Mouse (Mus musculus) cerebellum, adult 2 months (tissue): Measurements from ENCODE around the gene Scrn1. TPM values are rescaled to one million over a fixed set of nuclear protein-coding genes. Genes with fewer than 3 reads are reported as not detected.
A peak's percentile ranks its signal among the peaks of the same experiment; 100 is the strongest.

Experiments
- DNase-seq, 2 experiments: peaks; one replicate each; pipeline ENCODE4 v3.0.0; 2021
- H3K27ac ChIP-seq: fragments of 200-500 bp; 2 replicates; pipeline ENCODE4 v1.5.1; 2012; ENCODE audit warnings: low read length, control low read depth, inconsistent platforms; ENCODE audit not compliant: insufficient read depth
- H3K27me3 ChIP-seq: fragments of 200-500 bp; 2 replicates; pipeline ENCODE4 v1.6.1; 2012; ENCODE audit warnings: inconsistent platforms, mild to moderate bottlenecking, low read length, moderate library complexity; ENCODE audit not compliant: control insufficient read depth, insufficient read depth
- H3K4me1 ChIP-seq: fragments of 200-500 bp; 2 replicates; pipeline ENCODE4 v1.6.1; 2011; ENCODE audit warnings: low read length; ENCODE audit not compliant: control insufficient read depth, insufficient read depth
- H3K4me3 ChIP-seq: fragments of 200-500 bp; replicated peaks from 2 replicates; pipeline ENCODE3; 2011; ENCODE audit warnings: mild to moderate bottlenecking, low read depth, low read length, control low read depth; ENCODE audit not compliant: insufficient read depth
- CTCF ChIP-seq: fragments of 200-500 bp; IDR thresholded peaks from 2 replicates; pipeline ENCODE4 v1.5.1; 2011; ENCODE audit warnings: low read depth, mild to moderate bottlenecking, control low read depth, low read length, moderate library complexity, borderline replicate concordance; ENCODE audit not compliant: insufficient read depth
- POLR2A ChIP-seq: fragments of 200-500 bp; IDR thresholded peaks from 2 replicates; pipeline ENCODE4 v1.6.1; 2011; ENCODE audit warnings: low read length, control low read depth, borderline replicate concordance; ENCODE audit not compliant: insufficient read depth
- WGBS: fragments of 180-500 bp; shearing (Covaris S2); methylation state at CpG from one replicate; pipeline ENCODE4 v1.1.7; 2018; 5-methylcytosine and 5-hydroxymethylcytosine counted together
- polyA plus RNA-seq: library from polyadenylated mRNA; depleted of rRNA; stranded (reverse); fragments of >200 nt; gene quantifications from 2 replicates; pipeline ENCODE4 v1.2.3, GENCODE M21; 2012

The Scrn1 gene
- polyA plus RNA-seq, 1 experiment = 132 TPM

DNA sequence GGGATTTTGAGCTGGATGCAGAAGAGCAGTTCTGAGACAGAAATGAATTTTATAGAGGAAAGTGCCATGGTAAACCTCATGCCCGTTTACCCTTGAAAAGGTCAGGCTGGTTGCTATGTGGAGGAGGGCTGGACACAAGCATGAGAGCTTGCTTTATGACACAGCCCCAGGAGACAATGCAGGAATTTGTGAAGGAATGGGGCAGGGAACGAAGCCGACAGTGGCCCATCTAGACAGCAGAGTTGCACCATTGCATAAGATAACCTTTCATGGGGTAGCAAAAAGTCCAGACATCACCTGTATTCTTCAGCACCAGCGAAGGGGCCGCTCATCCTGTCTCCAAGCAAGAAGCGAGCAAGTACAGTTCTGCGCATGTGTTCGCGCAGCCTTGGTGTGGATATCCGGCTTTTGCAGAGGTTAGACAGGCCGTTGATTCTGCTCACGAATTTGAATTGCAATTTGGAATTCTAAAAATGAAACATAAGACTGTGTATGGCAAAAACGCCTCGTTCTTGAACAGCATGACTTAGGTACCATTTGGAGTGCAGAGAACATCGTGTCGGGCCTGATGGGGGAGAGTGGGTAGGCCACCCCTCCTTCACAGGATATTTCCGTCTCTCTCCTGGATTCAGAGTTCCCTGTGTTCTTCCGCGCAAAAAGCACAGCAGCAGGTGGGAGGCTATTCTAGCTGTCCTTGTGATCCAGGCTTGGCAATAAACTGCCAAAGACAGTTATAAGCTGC is 90.2 kb downstream of the Scrn1 start:
- H3K27ac ChIP-seq = no peak overlapping the region
- WGBS = 67% methylated on average over 19 of the region's 19 CpGs
- TF ChIP-seq CTCF = no peak
- no peak for TF ChIP-seq POLR2A
- H3K4me3 ChIP-seq = no peak overlapping the region
- peaks cover 14% of the 10 kb centered on the region for H3K4me1 ChIP-seq
- DNase-seq = no peak
- no peaks in the 10 kb centered on the region for H3K27me3 ChIP-seq

DNA sequence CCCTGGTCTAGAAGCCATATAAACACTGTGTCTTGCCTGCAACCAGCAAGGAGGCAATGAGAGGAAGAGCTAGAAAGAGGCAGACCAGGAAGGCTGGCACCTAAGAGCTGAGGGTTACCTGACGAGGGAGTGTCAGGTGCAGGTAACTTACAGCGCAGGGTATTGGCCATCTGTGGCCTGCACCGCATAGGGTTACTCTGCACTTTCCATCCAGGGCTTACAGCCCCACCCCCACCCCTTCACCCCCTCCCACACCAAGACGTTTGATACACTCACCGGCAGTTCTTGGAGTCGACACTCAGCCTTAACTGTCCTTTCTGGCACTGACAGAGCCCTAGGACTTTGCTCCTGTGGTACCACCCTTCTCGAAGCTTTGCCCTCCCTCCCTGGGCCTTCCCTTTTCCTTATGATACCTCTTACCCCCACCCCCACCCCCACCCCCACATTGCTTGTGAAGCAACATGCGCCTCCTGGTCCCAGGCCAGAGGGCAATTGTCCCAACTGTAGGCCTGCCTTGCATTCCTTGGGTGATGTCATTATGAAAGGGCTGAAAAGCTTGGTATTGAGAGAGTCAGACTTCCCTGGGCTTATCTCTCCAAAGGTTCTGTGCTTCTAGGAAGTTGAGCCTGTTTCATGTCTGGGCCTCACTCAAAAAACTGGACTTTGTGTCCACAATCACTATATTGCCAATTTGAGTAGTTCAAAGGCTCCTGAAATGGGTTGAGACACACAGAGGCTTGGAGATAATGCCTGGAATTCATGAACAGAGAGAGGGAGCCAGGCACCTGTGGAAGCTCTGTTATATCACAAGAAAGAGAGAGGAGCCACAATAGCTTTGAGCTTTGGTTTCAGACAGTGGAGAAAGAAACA is 93.2 kb downstream of the Scrn1 start:
- TF ChIP-seq POLR2A (no peak), CTCF (no peak)
- DNase-seq = no peak
- WGBS = 71% methylated on average over 8 of the region's 8 CpGs

DNA sequence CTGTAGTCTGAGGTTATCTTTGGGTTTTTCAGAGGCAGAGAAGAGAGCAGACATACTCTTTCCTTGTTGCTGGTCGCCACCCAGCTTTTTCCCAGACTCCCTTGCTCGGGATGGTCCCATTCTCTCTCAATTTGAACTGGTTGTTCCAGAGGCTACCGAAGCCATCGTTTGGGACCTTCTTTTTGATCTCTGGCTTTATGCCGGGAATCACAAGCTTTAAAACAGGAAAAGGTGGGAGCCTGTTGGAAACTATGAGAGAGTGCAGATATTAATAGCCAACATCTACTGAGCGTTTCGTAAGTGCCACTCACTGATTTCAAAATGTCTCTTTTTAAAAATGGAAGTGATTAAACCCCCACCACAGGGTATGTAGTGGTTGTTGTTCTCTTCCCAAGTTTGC is 94.4 kb downstream of the Scrn1 start:
- no peak overlapping the region for H3K27ac ChIP-seq

More for the DNA sequence above, 93.2 kb downstream of the Scrn1 start:
- Histone ChIP-seq H3K4me3 (no peak overlapping the region), H3K4me1 (peaks cover 14% of the 10 kb centered on the region), H3K27ac (no peak overlapping the region), H3K27me3 (no peaks in the 10 kb centered on the region)

DNA sequence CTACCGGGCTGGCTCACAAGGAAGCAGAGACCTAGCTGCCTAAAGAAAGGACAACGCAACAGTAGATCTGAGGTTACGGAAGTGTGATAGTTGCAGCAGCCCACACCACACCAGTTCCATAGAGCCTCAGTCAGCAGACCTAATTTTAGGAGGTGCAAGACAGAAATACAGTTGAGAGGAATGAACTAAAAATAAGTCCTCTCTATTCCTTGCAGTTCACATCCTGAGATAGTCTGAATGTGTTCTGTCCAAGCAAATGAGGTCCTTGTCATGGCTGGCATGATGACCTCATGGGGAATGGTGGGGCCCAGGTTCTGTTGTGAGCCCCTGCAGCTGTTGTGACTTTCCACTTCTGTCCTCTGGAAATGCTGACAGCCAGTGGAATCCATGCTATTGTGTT is 98.9 kb downstream of the Scrn1 start:
- TF ChIP-seq CTCF = no peak
- no peak for TF ChIP-seq POLR2A
- H3K27ac ChIP-seq = no peak overlapping the region
- H3K4me1 ChIP-seq = peaks cover 17% of the 10 kb centered on the region
- no peaks in the 10 kb centered on the region for H3K27me3 ChIP-seq
- no peak for DNase-seq
- no peak overlapping the region for H3K4me3 ChIP-seq
- 91% methylated on average over 3 of the region's 3 CpGs for WGBS

More for the DNA sequence above, 94.4 kb downstream of the Scrn1 start:
- no peaks in the 10 kb centered on the region for H3K27me3 ChIP-seq
- peaks cover 14% of the 10 kb centered on the region for H3K4me1 ChIP-seq
- TF ChIP-seq POLR2A = no peak
- 83% methylated on average over 7 of the region's 7 CpGs for WGBS
- no peak for DNase-seq
- no peak overlapping the region for H3K4me3 ChIP-seq

- H3K27me3 ChIP-seq = no peaks in the 10 kb centered on the region
- H3K4me1 ChIP-seq = peaks cover 39% of the 10 kb centered on the region
- H3K27ac ChIP-seq = no peak overlapping the region
- TF ChIP-seq CTCF (no peak), POLR2A (no peak)
- H3K4me3 ChIP-seq = no peak overlapping the region
- DNase-seq = no peak
- WGBS = 95% methylated on average over 4 of the region's 4 CpGs
Observed at GRCm38 (mm10) chr6:54464926-54465325, 101.4 kb downstream of the Scrn1 start.

- DNase-seq = peak; percentile 46 to 61
- H3K27me3 ChIP-seq = no peaks in the 10 kb centered on the region
- H3K4me1 ChIP-seq = peaks cover 39% of the 10 kb centered on the region
- H3K4me3 ChIP-seq = no peak overlapping the region
- WGBS = 28% methylated on average over 8 of the region's 8 CpGs
- TF ChIP-seq CTCF (no peak), POLR2A (no peak)
- H3K27ac ChIP-seq = peak overlapping the region; percentile 3; the same call in 1 of the 2 replicates
Observed at GRCm38 (mm10) chr6:54463701-54464458, 102.4 kb downstream of the Scrn1 start.

DNA sequence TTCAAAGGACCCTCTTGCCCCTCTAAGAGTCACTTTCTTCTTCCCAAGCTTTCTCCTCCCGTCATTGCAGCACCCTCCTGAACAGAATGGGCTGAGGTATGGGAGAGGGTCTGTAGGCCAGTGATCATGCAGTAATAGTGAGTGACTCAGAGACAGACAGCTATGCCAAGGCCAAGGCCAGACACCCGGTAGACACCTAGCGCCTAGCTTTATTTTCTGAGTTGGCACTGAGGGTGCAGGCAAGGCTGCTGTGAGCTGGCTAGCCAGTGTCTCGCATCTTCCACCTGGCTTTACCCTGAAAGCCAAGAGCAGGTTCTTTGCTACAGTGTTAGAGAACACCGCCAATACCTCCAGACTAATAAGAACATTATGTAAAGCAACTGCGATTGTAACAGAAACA is 103.5 kb downstream of the Scrn1 start:
- TF ChIP-seq CTCF (no peak), POLR2A (no peak)
- DNase-seq = peak; percentile 52 to 73
- Histone ChIP-seq H3K27ac (peak overlapping the region; percentile 0; the same call in 1 of the 2 replicates), H3K4me3 (no peak overlapping the region), H3K27me3 (no peaks in the 10 kb centered on the region), H3K4me1 (peaks cover 44% of the 10 kb centered on the region)
- 30% methylated on average over 6 of the region's 6 CpGs for WGBS
